Mouse (Mus musculus) lung, embryonic 15.5 days (tissue): ENCODE results near the gene Sgcd. TPM values are rescaled to one million over a fixed set of nuclear protein-coding genes. Genes with fewer than 3 reads are reported as not detected.
"Not testable (repeated sequence)": the region's sequence is repeated elsewhere in the genome, so short reads cannot be mapped to it uniquely, and the experiment has no call there.

ENCODE experiments used
- ATAC-seq: fragments of 200-750 bp; cut with Nextera tagmentation; 2 replicates; pipeline ENCODE4 v1.8.0; 2017; ENCODE audit warnings: moderate number of reproducible peaks, borderline replicate concordance; ENCODE audit not compliant: low FRiP score, low TSS enrichment; ENCODE audit errors: extremely low read depth
- H3K27ac ChIP-seq: fragments of 300-500 bp; sonication (generic); 2 replicates; pipeline ENCODE4 v1.5.1; 2015; ENCODE audit warnings: moderate library complexity, mild to moderate bottlenecking, inconsistent platforms
- H3K27me3 ChIP-seq: fragments of 300-500 bp; sonication (generic); 2 replicates; pipeline ENCODE4 v1.6.1; 2015; ENCODE audit warnings: inconsistent platforms
- H3K36me3 ChIP-seq: fragments of 300-500 bp; sonication (generic); 2 replicates; pipeline ENCODE4 v1.6.1; 2015; ENCODE audit warnings: inconsistent platforms
- H3K4me1 ChIP-seq: fragments of 300-500 bp; sonication (generic); 2 replicates; pipeline ENCODE4 v1.6.1; 2015; ENCODE audit warnings: inconsistent platforms
- H3K4me2 ChIP-seq: fragments of 300-500 bp; sonication (generic); 2 replicates; pipeline ENCODE4 v1.6.1; 2015; ENCODE audit warnings: inconsistent platforms, mild to moderate bottlenecking, moderate library complexity
- H3K4me3 ChIP-seq: fragments of 300-500 bp; sonication (generic); 2 replicates; pipeline ENCODE4 v1.5.1; 2015; ENCODE audit warnings: mild to moderate bottlenecking, inconsistent platforms
- H3K9ac ChIP-seq: fragments of 300-500 bp; sonication (generic); 2 replicates; pipeline ENCODE4 v1.6.1; 2015; ENCODE audit warnings: inconsistent platforms
- H3K9me3 ChIP-seq: fragments of 300-500 bp; sonication (generic); 2 replicates; pipeline ENCODE4 v1.6.1; 2016; ENCODE audit warnings: inconsistent platforms
- WGBS: fragments of 180-500 bp; shearing (Covaris S2); methylation state at CpG from one replicate; pipeline ENCODE4 v1.1.7; 2015; 5-methylcytosine and 5-hydroxymethylcytosine counted together
- polyA plus RNA-seq: library from polyadenylated mRNA; unstranded; fragments of >200 nt; fragmentation: Nextera tagmentation; extraction: Ambion mirVana; gene quantifications from 2 replicates; pipeline ENCODE4 v1.2.1, GENCODE M21; 2015

Gene Sgcd
- polyA plus RNA-seq, 1 experiment from 2014 or later: 2.6 TPM

DNA sequence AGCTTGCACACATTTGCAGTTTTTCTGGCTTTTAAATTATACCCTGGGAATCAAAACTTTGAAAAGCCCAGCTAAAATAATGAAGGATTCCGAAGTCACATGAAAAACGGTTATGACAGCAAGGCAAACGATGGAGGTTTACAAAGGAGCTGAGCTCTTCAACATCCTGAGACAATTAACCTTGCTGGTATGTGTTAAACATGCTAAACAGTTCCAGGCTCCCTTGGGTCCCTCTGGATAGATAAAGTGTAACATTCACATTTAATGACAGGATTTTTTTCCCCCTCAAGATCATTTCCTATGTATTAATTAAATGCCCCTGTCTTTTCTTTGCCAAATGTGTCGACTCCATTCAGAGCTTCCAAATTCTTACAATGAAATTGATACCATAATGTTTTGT, 414.1 kb downstream of the Sgcd start:
- no peaks in the 10 kb centered on the region for H3K4me1 ChIP-seq
- H3K9me3 ChIP-seq: no peaks in the 10 kb centered on the region
- H3K27ac ChIP-seq: no peak overlapping the region
- H3K4me3 ChIP-seq: no peak overlapping the region
- no peak overlapping the region for H3K9ac ChIP-seq
- ATAC-seq: no peak
- H3K36me3 ChIP-seq: no peaks in the 10 kb centered on the region
- no peaks in the 10 kb centered on the region for H3K27me3 ChIP-seq
- H3K4me2 ChIP-seq: no peak overlapping the region
- WGBS: 68% methylated on average over 4 of the region's 4 CpGs

DNA sequence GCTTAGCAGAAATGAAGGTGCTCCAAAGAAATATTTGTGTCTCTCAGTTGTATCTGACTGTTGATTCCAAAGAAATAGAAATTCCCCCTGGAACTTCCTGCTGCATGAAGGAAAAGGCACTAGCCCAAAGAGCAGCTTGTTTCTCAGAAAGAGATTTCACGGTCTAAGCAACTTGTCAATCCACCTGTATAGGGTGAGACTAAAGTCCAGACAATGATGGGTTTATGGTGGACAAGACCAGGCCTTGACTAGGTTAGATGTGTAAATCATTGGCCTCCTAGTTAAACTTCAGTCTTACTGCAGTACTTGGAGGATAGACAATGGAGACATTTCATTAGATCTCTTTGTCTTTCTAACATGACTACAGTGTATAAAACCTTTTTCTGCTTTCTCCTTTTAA, 420.3 kb downstream of the Sgcd start:
- Histone ChIP-seq H3K9ac (no peak overlapping the region), H3K27me3 (no peaks in the 10 kb centered on the region), H3K36me3 (no peaks in the 10 kb centered on the region), H3K27ac (no peak overlapping the region), H3K4me1 (no peaks in the 10 kb centered on the region), H3K4me3 (no peak overlapping the region), H3K9me3 (no peaks in the 10 kb centered on the region), H3K4me2 (no peak overlapping the region)
- ATAC-seq: no peak
- WGBS: 95% methylated on average over 1 of the region's 1 CpGs

DNA sequence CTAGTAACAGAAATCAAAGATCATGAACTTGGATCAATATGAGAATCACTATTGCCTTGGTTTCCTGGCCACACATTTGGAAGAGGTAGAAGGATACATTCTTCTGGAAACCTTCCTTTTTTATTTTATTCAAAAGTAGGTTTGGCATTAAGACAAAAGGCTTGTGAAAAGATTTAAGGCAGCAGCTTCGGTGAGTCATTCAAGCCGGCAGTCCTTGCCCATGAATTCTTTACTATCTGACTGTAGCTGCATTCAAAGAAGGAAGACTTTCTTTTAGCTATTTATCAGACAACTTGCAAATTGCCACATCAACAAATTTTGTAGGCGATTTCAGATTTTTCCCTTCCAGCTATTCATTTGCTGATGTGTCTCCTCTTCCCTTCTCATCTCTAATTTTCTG, 422.6 kb downstream of the Sgcd start:
- Histone ChIP-seq H3K27ac (no peak overlapping the region), H3K9me3 (no peaks in the 10 kb centered on the region), H3K4me2 (no peak overlapping the region), H3K27me3 (no peaks in the 10 kb centered on the region), H3K9ac (no peak overlapping the region), H3K4me3 (no peak overlapping the region), H3K4me1 (no peaks in the 10 kb centered on the region), H3K36me3 (no peaks in the 10 kb centered on the region)
- WGBS: 65% methylated on average over 3 of the region's 3 CpGs
- ATAC-seq: no peak

DNA sequence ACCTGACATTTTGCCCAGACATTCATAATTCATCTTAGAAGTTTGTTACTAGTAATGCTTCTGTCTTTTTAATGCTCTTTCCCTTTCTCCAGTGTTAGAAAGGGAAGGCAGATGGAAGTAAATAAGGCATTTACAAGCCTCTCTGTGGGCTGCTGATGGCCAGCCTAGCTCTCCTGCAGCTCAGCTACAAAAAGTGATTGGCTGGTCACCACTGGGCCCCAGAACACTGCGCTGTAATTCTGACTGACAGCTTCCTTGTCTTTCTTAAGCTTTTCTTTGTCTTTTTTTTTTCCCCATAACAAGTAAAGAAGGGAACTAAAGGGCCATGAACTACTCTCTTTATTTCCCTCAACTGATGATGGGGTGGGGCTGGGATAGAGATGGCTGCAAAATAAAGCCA, 463.9 kb downstream of the Sgcd start:
- WGBS: 70% methylated on average over 1 of the region's 1 CpGs
- Histone ChIP-seq H3K4me1 (no peaks in the 10 kb centered on the region), H3K9ac (no peak overlapping the region), H3K27me3 (no peaks in the 10 kb centered on the region), H3K4me2 (no peak overlapping the region), H3K4me3 (no peak overlapping the region), H3K27ac (no peak overlapping the region), H3K36me3 (no peaks in the 10 kb centered on the region), H3K9me3 (no peaks in the 10 kb centered on the region)
- ATAC-seq: no peak

- Histone ChIP-seq H3K9ac (no peak overlapping the region), H3K27ac (no peak overlapping the region), H3K36me3 (no peaks in the 10 kb centered on the region), H3K27me3 (no peaks in the 10 kb centered on the region), H3K4me1 (no peaks in the 10 kb centered on the region), H3K9me3 (no peaks in the 10 kb centered on the region), H3K4me3 (no peak overlapping the region), H3K4me2 (no peak overlapping the region)
- 68% methylated on average over 6 of the region's 6 CpGs for WGBS
- no peak for ATAC-seq
Observed at GRCm38 (mm10) chr11:47508047-47508446, 480.7 kb downstream of the Sgcd start.

- H3K4me2 ChIP-seq, H3K36me3 ChIP-seq, H3K27me3 ChIP-seq, ATAC-seq, H3K4me1 ChIP-seq, H3K9ac ChIP-seq, H3K4me3 ChIP-seq, H3K27ac ChIP-seq, H3K9me3 ChIP-seq: not testable (repeated sequence)
Observed at GRCm38 (mm10) chr11:47503236-47503635, 485.5 kb downstream of the Sgcd start.

DNA sequence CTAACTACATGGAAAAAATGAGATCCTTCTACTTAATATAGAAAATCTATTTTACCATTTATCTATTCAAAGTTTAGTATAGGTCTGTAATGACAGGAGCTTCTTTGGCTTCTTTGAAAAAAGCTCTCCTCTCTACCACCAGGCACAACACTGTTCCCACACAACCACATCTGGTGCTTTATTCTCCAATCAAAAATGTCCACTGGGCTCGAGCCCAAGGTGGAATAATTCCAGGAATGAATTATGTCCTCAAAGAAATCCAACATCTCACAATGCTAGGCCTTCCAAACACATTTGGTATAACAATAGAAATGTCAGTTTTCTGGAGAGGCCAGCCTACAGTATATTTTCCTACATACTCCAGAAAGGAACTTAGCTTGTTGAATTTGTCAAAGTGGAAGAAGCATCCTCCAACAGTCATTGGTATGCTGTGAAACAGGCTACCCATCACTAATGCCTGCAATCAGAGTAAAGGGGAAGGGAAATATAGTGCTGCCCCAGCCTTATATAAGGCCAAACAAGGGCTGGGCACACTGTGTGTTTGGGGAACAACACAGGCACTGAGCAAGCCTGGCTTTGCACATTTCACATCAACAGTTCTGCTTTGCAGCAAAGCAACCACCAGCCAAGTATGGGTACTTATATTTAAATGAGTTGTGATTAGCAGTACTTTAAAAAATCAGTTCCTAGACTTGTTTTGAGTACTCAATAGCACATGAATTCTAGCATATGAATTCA, 515.1 kb downstream of the Sgcd start:
- Histone ChIP-seq H3K4me1 (no peaks in the 10 kb centered on the region), H3K9me3 (no peaks in the 10 kb centered on the region), H3K4me3 (no peak overlapping the region), H3K27ac (no peak overlapping the region), H3K9ac (no peak overlapping the region), H3K27me3 (no peaks in the 10 kb centered on the region), H3K36me3 (no peaks in the 10 kb centered on the region), H3K4me2 (no peak overlapping the region)
- no peak for ATAC-seq
- 53% methylated on average over 1 of the region's 1 CpGs for WGBS

GRCm38 (mm10) chr11:47460700-47461099, 528.1 kb downstream of the Sgcd start:
- H3K36me3 ChIP-seq, H3K4me1 ChIP-seq, H3K9ac ChIP-seq, H3K27me3 ChIP-seq, H3K27ac ChIP-seq, H3K4me3 ChIP-seq, H3K9me3 ChIP-seq, H3K4me2 ChIP-seq, ATAC-seq: not testable (repeated sequence)

DNA sequence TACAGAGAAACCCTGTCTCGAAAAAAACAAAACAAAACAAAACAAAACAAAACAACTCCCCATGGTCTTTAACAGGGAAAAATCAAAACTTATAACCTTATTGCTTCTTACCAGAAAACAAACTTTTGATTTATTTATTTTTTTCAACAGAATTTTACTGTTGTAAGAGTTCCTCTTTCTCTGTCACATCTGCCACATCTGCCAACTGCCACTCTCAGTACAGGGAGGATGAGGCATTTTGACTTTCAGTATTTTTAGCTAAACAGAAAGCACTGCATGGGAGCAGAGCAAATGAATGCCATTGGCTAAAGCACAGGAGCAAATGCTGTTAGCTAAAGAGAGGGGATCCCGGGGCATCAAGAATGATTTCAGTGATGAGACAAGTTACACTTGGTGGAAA, 528.6 kb downstream of the Sgcd start:
- H3K27ac ChIP-seq: no peak overlapping the region
- H3K9ac ChIP-seq: no peak overlapping the region
- no peaks in the 10 kb centered on the region for H3K4me1 ChIP-seq
- H3K4me3 ChIP-seq: no peak overlapping the region
- no peaks in the 10 kb centered on the region for H3K27me3 ChIP-seq
- no peaks in the 10 kb centered on the region for H3K9me3 ChIP-seq
- H3K36me3 ChIP-seq: no peaks in the 10 kb centered on the region
- ATAC-seq: no peak
- no peak overlapping the region for H3K4me2 ChIP-seq
- 69% methylated on average over 2 of the region's 2 CpGs for WGBS

DNA sequence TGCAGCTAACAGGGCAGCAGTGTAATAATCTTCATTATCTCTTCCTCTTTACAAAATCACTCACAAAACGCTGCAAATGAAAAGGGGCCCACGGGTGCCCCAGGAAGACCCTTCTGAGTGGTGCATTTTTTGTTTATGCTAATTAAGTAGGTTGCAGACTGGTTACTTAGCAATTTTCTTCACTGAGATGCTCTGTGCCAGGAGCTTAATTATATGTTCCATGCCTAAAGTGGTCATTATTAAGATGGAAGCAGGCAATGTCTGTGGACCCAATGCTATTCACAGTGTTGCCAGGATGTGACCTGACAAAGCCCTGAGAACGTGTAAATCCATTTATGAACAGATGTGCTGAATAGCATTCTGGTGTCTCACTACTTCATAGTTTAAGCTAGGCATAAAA, 529.6 kb downstream of the Sgcd start:
- Histone ChIP-seq H3K27me3 (no peaks in the 10 kb centered on the region), H3K4me1 (no peaks in the 10 kb centered on the region), H3K27ac (no peak overlapping the region), H3K9me3 (no peaks in the 10 kb centered on the region), H3K4me2 (no peak overlapping the region), H3K36me3 (no peaks in the 10 kb centered on the region), H3K4me3 (no peak overlapping the region), H3K9ac (no peak overlapping the region)
- ATAC-seq: no peak
- WGBS: 65% methylated on average over 3 of the region's 3 CpGs

GRCm38 (mm10) chr11:47447790-47448189, 541.0 kb downstream of the Sgcd start:
- Histone ChIP-seq H3K27me3 (no peaks in the 10 kb centered on the region), H3K36me3 (no peaks in the 10 kb centered on the region), H3K4me3 (no peak overlapping the region), H3K4me1 (no peaks in the 10 kb centered on the region), H3K4me2 (no peak overlapping the region), H3K9ac (no peak overlapping the region), H3K27ac (no peak overlapping the region), H3K9me3 (no peaks in the 10 kb centered on the region)
- ATAC-seq: no peak
- 56% methylated on average over 2 of the region's 2 CpGs for WGBS

GRCm38 (mm10) chr11:47446337-47446736, 542.4 kb downstream of the Sgcd start:
- Histone ChIP-seq H3K4me3 (no peak overlapping the region), H3K27ac (no peak overlapping the region), H3K4me2 (no peak overlapping the region), H3K4me1 (no peaks in the 10 kb centered on the region), H3K9me3 (no peaks in the 10 kb centered on the region), H3K9ac (no peak overlapping the region), H3K36me3 (no peaks in the 10 kb centered on the region), H3K27me3 (no peaks in the 10 kb centered on the region)
- 75% methylated on average over 3 of the region's 3 CpGs for WGBS
- no peak for ATAC-seq

DNA sequence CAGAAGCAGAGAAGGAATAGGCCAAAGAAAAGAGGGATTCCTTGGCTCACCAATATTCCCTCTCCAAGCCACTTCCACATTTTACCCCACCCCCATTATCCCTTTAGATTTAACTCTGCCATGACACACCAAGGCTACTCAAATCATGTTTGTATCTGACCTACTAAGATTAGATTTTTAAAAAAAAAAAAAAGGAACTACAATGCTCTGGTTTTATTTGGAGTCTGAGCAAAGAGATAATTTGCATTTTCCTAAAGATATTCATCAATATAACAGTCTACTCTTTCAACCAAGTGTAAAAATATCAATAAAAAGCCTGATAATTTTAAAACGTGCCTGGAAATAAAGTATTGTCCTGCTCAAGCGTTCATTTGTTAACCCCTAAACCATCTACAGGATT, 543.1 kb downstream of the Sgcd start:
- H3K27me3 ChIP-seq: no peaks in the 10 kb centered on the region
- no peaks in the 10 kb centered on the region for H3K9me3 ChIP-seq
- no peaks in the 10 kb centered on the region for H3K4me1 ChIP-seq
- 59% methylated on average over 2 of the region's 2 CpGs for WGBS
- H3K4me2 ChIP-seq: no peak overlapping the region
- H3K27ac ChIP-seq: no peak overlapping the region
- no peak for ATAC-seq
- no peak overlapping the region for H3K4me3 ChIP-seq
- no peaks in the 10 kb centered on the region for H3K36me3 ChIP-seq
- no peak overlapping the region for H3K9ac ChIP-seq
